Mouse (Mus musculus) midbrain, embryonic 14.5 days (tissue): ENCODE data around the gene Pcnx3. TPM values are rescaled to one million over a fixed set of nuclear protein-coding genes. Genes with fewer than 3 reads are reported as not detected.

ENCODE experiments used
- ATAC-seq: fragments of 200-750 bp; cut with Nextera tagmentation; 2 replicates; pipeline ENCODE4 v1.8.0; 2017; ENCODE audit warnings: moderate number of reproducible peaks, moderate library complexity; ENCODE audit not compliant: low FRiP score, low TSS enrichment
- DNase-seq: peaks from one replicate; pipeline ENCODE4 v3.0.0-alpha.2; 2015
- H3K27ac ChIP-seq: fragments of 300-500 bp; sonication (generic); replicated peaks from 2 replicates; pipeline ENCODE4 v1.5.1; 2014; ENCODE audit warnings: mild to moderate bottlenecking, low read depth, low read length, moderate library complexity
- H3K27me3 ChIP-seq: fragments of 300-500 bp; sonication (generic); 2 replicates; pipeline ENCODE4 v1.6.1; 2014; ENCODE audit warnings: low read length, control low read depth, mixed read lengths; ENCODE audit not compliant: control insufficient read depth, insufficient read depth
- H3K36me3 ChIP-seq: fragments of 300-500 bp; sonication (generic); 2 replicates; pipeline ENCODE4 v1.6.1; 2014; ENCODE audit warnings: low read length, control low read depth; ENCODE audit not compliant: control insufficient read depth, insufficient read depth
- H3K4me1 ChIP-seq: fragments of 300-500 bp; sonication (generic); 2 replicates; pipeline ENCODE4 v1.6.1; 2014; ENCODE audit warnings: mild to moderate bottlenecking, antibody characterized with exemption, low read length, control low read depth; ENCODE audit not compliant: control insufficient read depth, insufficient read depth
- H3K4me2 ChIP-seq: fragments of 300-500 bp; sonication (generic); 2 replicates; pipeline ENCODE4 v1.6.1; 2014; ENCODE audit warnings: mild to moderate bottlenecking, low read length, moderate library complexity
- H3K4me3 ChIP-seq: fragments of 300-500 bp; sonication (generic); replicated peaks from 2 replicates; pipeline ENCODE4 v1.5.1; 2014; ENCODE audit warnings: low read depth, low read length
- H3K9ac ChIP-seq: fragments of 300-500 bp; sonication (generic); replicated peaks from 2 replicates; pipeline ENCODE4 v1.6.1; 2014; ENCODE audit warnings: mild to moderate bottlenecking, low read length, moderate library complexity
- H3K9me3 ChIP-seq: fragments of 300-500 bp; sonication (generic); 2 replicates; pipeline ENCODE4 v1.6.1; 2016; ENCODE audit warnings: low read length, control low read depth, mixed read lengths; ENCODE audit not compliant: control insufficient read depth
- WGBS: fragments of 180-500 bp; shearing (Covaris S2); extraction: QIAGEN DNeasy Blood & Tissue Kit; methylation state at CpG from one replicate; pipeline ENCODE4 v1.1.7; 2014; 5-methylcytosine and 5-hydroxymethylcytosine counted together
- polyA plus RNA-seq: library from polyadenylated mRNA; unstranded; fragments of >200 nt; fragmentation: Nextera tagmentation; extraction: Ambion mirVana; gene quantifications from 2 replicates; pipeline ENCODE4 v1.2.1, GENCODE M21; 2014

The Pcnx3 gene
- polyA plus RNA-seq, 1 experiment from 2014 or later = 33.6 TPM

DNA sequence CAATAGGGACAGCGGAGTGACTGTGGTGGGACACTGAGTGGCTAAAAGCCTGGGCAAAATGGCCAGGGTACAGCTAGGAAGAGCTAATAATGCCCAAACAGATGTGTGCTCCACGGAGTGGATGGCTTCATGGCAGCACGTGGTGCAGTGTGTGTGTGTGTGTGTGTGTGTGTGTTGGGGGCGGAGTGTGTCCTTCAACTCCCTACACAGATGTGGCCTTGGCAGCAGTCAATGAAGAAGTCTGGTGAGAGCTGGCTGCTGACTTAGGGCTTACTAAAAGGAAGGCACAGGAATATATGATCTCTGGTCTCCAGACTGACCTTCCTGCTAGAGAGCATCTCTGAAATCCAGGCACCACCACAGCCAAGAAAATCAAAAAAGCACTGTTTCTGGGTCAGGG, 20.3 kb downstream of the Pcnx3 start:
- H3K9me3 ChIP-seq = no peaks in the 10 kb centered on the region
- no peak overlapping the region for H3K4me3 ChIP-seq
- H3K4me2 ChIP-seq = no peak overlapping the region
- no peak overlapping the region for H3K9ac ChIP-seq
- no peaks in the 10 kb centered on the region for H3K27me3 ChIP-seq
- H3K27ac ChIP-seq = no peak overlapping the region
- DNase-seq (no peak), ATAC-seq (no peak)
- peaks cover 88% of the 10 kb centered on the region for H3K36me3 ChIP-seq
- H3K4me1 ChIP-seq = peaks cover 4% of the 10 kb centered on the region
- WGBS = 95% methylated on average over 4 of the region's 4 CpGs

DNA sequence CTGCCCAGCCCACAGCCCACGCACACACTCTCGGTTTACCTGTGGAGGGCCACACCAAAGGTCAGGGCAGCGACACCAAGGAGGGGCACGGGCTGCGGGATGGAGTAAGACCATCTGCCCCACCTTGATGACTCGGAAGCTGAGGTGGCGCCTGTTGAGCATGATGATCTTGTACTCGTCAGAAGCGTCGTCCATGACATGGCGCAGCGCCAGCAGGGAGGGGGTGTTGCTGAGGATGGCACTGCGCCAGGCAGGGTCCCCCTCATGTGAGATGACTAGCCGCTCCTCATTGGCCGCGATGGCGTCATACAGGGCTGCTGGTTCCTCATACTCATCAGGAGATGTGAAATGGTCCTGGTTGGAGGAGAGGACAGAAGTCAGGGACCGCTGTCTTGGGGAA, 22.3 kb downstream of the Pcnx3 start:
- Histone ChIP-seq H3K9me3 (no peaks in the 10 kb centered on the region), H3K4me2 (no peak overlapping the region), H3K4me1 (peaks cover 4% of the 10 kb centered on the region), H3K27me3 (no peaks in the 10 kb centered on the region), H3K4me3 (no peak overlapping the region), H3K27ac (no peak overlapping the region), H3K36me3 (peaks cover 68% of the 10 kb centered on the region), H3K9ac (no peak overlapping the region)
- ATAC-seq = no peak
- DNase-seq = no peak
- 93% methylated on average over 18 of the region's 18 CpGs for WGBS

GRCm38 (mm10) chr19:5665465-5665864, 23.2 kb downstream of the Pcnx3 start:
- ATAC-seq (no peak), DNase-seq (no peak)
- Histone ChIP-seq H3K4me2 (no peak overlapping the region), H3K4me3 (no peak overlapping the region), H3K27me3 (no peaks in the 10 kb centered on the region), H3K9me3 (no peaks in the 10 kb centered on the region), H3K36me3 (peaks cover 59% of the 10 kb centered on the region), H3K4me1 (peaks cover 4% of the 10 kb centered on the region), H3K9ac (no peak overlapping the region), H3K27ac (no peak overlapping the region)
- 90% methylated on average over 15 of the region's 15 CpGs for WGBS

DNA sequence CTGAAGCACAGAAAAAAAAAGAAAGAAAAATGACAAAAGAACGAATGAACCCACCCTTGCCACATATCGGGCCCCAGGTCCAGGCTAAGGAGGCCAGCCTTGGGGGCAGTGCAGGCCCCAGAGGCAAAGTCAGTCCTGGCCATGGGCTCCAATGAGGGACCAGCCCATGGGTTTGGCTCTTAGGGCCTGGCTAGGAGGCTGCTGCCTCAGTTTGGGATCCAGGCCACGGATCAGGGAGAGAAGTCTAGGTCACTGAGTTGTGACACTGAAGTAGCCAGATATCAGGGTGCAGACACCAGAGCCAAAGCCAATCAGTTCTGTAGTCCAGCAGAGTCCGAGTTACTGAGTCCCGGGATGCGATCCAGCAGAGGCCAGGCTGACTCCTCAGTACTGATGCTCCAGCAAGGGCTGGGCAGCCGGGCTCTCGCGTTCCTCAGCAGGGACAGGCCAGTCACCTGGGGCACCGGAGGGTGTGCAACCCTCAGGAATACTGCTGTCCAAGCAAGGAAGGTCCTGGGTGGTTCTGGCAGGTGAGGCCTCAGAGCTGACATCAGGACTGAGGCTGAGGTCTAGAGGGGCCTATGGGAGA, 23.9 kb downstream of the Pcnx3 start:
- H3K9me3 ChIP-seq = no peaks in the 10 kb centered on the region
- peaks cover 4% of the 10 kb centered on the region for H3K4me1 ChIP-seq
- ATAC-seq (no peak), DNase-seq (no peak)
- H3K27ac ChIP-seq = no peak overlapping the region
- H3K4me2 ChIP-seq = no peak overlapping the region
- WGBS = 95% methylated on average over 10 of the region's 10 CpGs
- no peak overlapping the region for H3K9ac ChIP-seq
- H3K36me3 ChIP-seq = peaks cover 52% of the 10 kb centered on the region
- no peaks in the 10 kb centered on the region for H3K27me3 ChIP-seq
- no peak overlapping the region for H3K4me3 ChIP-seq

GRCm38 (mm10) chr19:5662981-5663913, 25.5 kb downstream of the Pcnx3 start, which contains the start of gene Sipa1:
Gene Sipa1 (minus strand): TSS chr19:5663707.
- Histone ChIP-seq H3K9ac (peak within 1 kb of the TSS; percentile 40; the same call in 1 of the 2 replicates), H3K4me1 (peaks cover 4% of the 10 kb centered on the region), H3K27me3 (no peaks in the 10 kb centered on the region), H3K4me3 (peak within 1 kb of the TSS; percentile 30), H3K4me2 (peak within 1 kb of the TSS; percentile 53), H3K27ac (peak within 1 kb of the TSS; percentile 57), H3K36me3 (peaks cover 37% of the 10 kb centered on the region), H3K9me3 (no peaks in the 10 kb centered on the region)
- 1% methylated on average over 32 of the region's 32 CpGs for WGBS
- ATAC-seq (peak; percentile 81), DNase-seq (peak; percentile 82)

DNA sequence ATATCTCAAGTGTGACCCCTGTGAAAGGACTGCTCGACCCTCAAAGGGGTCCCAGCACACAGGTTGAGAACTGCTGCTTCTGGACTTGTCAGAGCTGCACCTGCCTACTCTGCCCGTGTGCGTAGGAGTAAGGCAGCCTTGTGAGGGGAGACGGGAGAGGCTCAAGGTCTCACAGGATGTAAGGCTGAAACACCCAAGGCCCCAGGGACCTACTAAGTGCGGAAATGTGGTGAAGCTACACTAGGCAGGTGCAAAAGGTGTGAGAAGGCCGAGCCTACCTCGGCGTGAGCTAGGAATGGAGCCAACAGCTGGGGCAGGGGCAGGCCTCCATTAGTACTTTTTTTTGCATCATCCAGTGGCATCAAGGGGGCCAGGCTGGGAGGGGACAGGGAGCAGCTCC, 26.4 kb downstream of the Pcnx3 start:
- H3K36me3 ChIP-seq = peaks cover 29% of the 10 kb centered on the region
- H3K9me3 ChIP-seq = no peaks in the 10 kb centered on the region
- no peaks in the 10 kb centered on the region for H3K27me3 ChIP-seq
- H3K27ac ChIP-seq = no peak overlapping the region
- ATAC-seq (no peak), DNase-seq (no peak)
- WGBS = 81% methylated on average over 8 of the region's 8 CpGs
- H3K9ac ChIP-seq = peak overlapping the region; percentile 29; the same call in 1 of the 2 replicates
- H3K4me2 ChIP-seq = peak overlapping the region; percentile 53
- H3K4me1 ChIP-seq = peaks cover 4% of the 10 kb centered on the region
- no peak overlapping the region for H3K4me3 ChIP-seq

- 91% methylated on average over 16 of the region's 16 CpGs for WGBS
- no peak overlapping the region for H3K27ac ChIP-seq
- no peaks in the 10 kb centered on the region for H3K9me3 ChIP-seq
- H3K4me2 ChIP-seq = no peak overlapping the region
- peaks cover 4% of the 10 kb centered on the region for H3K4me1 ChIP-seq
- H3K36me3 ChIP-seq = peaks cover 17% of the 10 kb centered on the region
- H3K27me3 ChIP-seq = no peaks in the 10 kb centered on the region
- DNase-seq (no peak), ATAC-seq (no peak)
- H3K4me3 ChIP-seq = no peak overlapping the region
- H3K9ac ChIP-seq = no peak overlapping the region
These were observed 27.6 kb downstream of the Pcnx3 start for GRCm38 (mm10) chr19:5660942-5661751.

DNA sequence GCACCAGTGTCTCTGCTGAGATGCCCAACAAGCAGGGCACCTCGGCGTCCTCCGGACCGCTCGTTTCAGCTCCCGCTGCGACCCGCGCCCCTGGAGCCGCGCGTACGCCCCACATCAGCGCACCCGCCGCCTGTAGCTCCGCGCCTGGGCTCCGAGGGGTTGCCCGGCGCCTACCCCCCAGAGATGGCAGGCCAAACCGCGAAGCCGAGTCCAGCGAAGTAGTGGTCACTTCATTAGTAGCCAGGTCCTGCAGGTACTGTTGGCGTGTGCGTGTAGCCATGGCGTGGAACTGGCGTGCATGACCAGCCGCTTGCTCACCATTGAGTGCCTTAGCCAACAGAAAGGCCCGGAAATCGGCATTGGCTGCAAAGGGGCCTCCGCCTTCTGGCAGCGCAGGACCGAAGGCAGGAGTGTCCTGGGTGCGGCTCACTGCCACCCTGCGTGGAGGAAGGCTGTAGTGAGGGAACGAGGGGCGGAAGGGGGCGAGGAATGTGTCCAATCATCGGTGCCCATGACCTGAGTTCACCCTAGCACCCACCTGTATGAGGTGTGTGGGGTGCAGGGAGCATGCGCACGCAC, 33.9 kb downstream of the Pcnx3 start:
- WGBS = 6% methylated on average over 43 of the region's 43 CpGs
- H3K4me1 ChIP-seq = peaks cover 10% of the 10 kb centered on the region
- H3K27ac ChIP-seq = no peak overlapping the region
- H3K27me3 ChIP-seq = peaks cover 28% of the 10 kb centered on the region
- peak overlapping the region; percentile 36 for H3K4me3 ChIP-seq
- H3K9me3 ChIP-seq = no peaks in the 10 kb centered on the region
- ATAC-seq = 0 out of 2 replicates have a peak, but pooled peaks have one; percentile 6
- 0 out of 2 replicates have a peak, but pooled peaks cover 5% of the 10 kb centered on the region for H3K36me3 ChIP-seq
- DNase-seq = peak; percentile 33
- H3K9ac ChIP-seq = peak overlapping the region; percentile 44
- peak overlapping the region; percentile 65 for H3K4me2 ChIP-seq
